Mouse (Mus musculus): ENCODE measurements at regions not wholly inside any gene's neighbourhood (a gene's known extent, or its start where the extent isn't known, plus 50 kb on each side); places are given as distances from the start of the nearest gene placed in this dataset.
"Not testable (repeated sequence)": the region's sequence is repeated elsewhere in the genome, so short reads cannot be mapped to it uniquely, and the experiment has no call there.

- H3K9me3 ChIP-seq (ENCODE audit: control insufficient read depth, low read length), result no peaks in the 10 kb centered on the region
- H3K4me3 ChIP-seq (ENCODE audit: low read length), result no peak overlapping the region
- no peak overlapping the region for H3K9ac ChIP-seq (ENCODE audit: low read depth, low read length)
- H3K27me3 ChIP-seq (ENCODE audit: control insufficient read depth, insufficient read depth, low read length), result no peaks in the 10 kb centered on the region
- no peak overlapping the region for H3K27ac ChIP-seq (ENCODE audit: low read depth, low read length)
- ATAC-seq (ENCODE audit: low FRiP score, low TSS enrichment), result no peak
- no peaks in the 10 kb centered on the region for H3K4me1 ChIP-seq (ENCODE audit: control insufficient read depth, insufficient read depth, low read length)
- H3K4me2 ChIP-seq (replicated peaks; ENCODE audit: low read depth, low read length), result no peak overlapping the region
- 87% methylated on average over 7 of the region's 7 CpGs for WGBS
- H3K36me3 ChIP-seq (ENCODE audit: control insufficient read depth, insufficient read depth, low read length), result no peaks in the 10 kb centered on the region
Measured at GRCm38 (mm10) chr13:26387861-26388621, 381.9 kb downstream of the Hdgfl1 start.

GRCm38 (mm10) chr13:26382631-26383030 lies 387.3 kb downstream of the Hdgfl1 start:
- Histone ChIP-seq H3K27me3 (ENCODE audit: control insufficient read depth, insufficient read depth, low read length) (no peaks in the 10 kb centered on the region), H3K4me3 (ENCODE audit: low read length) (no peak overlapping the region), H3K4me1 (ENCODE audit: control insufficient read depth, insufficient read depth, low read length) (no peaks in the 10 kb centered on the region), H3K36me3 (ENCODE audit: control insufficient read depth, insufficient read depth, low read length) (no peaks in the 10 kb centered on the region), H3K27ac (ENCODE audit: low read depth, low read length) (no peak overlapping the region), H3K9ac (ENCODE audit: low read depth, low read length) (no peak overlapping the region), H3K4me2 (replicated peaks; ENCODE audit: low read depth, low read length) (no peak overlapping the region), H3K9me3 (ENCODE audit: control insufficient read depth, low read length) (no peaks in the 10 kb centered on the region)
- 54% methylated on average over 2 of the region's 2 CpGs for WGBS
- no peak for ATAC-seq (ENCODE audit: low FRiP score, low TSS enrichment)

DNA sequence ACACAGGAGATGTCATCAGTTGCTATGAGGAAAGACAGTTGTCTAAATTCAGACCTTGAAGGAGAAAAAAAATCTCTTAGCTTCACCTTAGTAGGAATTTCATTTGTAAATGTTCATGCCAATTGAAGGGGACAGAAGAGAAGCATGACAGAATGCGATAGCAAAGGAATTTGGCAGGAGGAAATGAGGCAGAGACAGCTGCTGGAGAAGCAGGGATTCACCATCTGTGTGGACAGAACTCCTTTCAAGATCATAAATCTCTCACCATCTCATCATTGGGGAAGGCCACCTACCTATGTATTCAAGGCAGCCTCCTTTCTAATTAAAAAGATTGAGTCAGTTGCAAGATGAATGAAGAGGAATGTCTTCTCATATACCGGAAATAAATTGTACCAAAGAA lies 387.8 kb downstream of the Hdgfl1 start:
- Histone ChIP-seq H3K27me3 (ENCODE audit: control insufficient read depth, insufficient read depth, low read length) (no peaks in the 10 kb centered on the region), H3K4me3 (ENCODE audit: low read length) (no peak overlapping the region), H3K36me3 (ENCODE audit: control insufficient read depth, insufficient read depth, low read length) (no peaks in the 10 kb centered on the region), H3K9me3 (ENCODE audit: control insufficient read depth, low read length) (no peaks in the 10 kb centered on the region), H3K4me2 (replicated peaks; ENCODE audit: low read depth, low read length) (no peak overlapping the region), H3K4me1 (ENCODE audit: control insufficient read depth, insufficient read depth, low read length) (no peaks in the 10 kb centered on the region), H3K9ac (ENCODE audit: low read depth, low read length) (no peak overlapping the region), H3K27ac (ENCODE audit: low read depth, low read length) (no peak overlapping the region)
- WGBS, result 71% methylated on average over 2 of the region's 2 CpGs
- ATAC-seq (ENCODE audit: low FRiP score, low TSS enrichment), result no peak

DNA sequence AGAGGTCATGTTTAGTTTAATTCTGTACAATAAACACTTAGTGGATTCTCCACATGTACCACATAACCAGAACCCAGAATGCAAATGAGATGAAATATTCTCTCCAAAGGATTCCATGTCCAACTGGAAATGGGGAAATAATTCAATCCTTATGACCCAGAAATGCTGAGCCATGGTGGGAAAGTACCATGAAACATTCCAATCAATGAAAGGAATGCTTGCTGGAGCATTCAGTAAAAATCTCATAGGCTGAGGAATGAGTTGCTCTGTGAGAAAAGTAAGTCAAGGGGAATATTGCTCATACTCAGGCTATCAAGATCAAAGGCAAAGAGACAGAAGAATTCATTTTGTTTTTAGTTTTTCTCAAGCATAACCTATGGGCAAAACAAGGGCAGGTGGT lies 394.4 kb downstream of the Hdgfl1 start:
- ATAC-seq (ENCODE audit: low FRiP score, low TSS enrichment), result no peak
- no peaks in the 10 kb centered on the region for H3K9me3 ChIP-seq (ENCODE audit: control insufficient read depth, low read length)
- H3K27ac ChIP-seq (ENCODE audit: low read depth, low read length), result no peak overlapping the region
- H3K9ac ChIP-seq (ENCODE audit: low read depth, low read length), result no peak overlapping the region
- no peak overlapping the region for H3K4me3 ChIP-seq (ENCODE audit: low read length)
- no peaks in the 10 kb centered on the region for H3K27me3 ChIP-seq (ENCODE audit: control insufficient read depth, insufficient read depth, low read length)
- H3K4me2 ChIP-seq (replicated peaks; ENCODE audit: low read depth, low read length), result no peak overlapping the region
- no peaks in the 10 kb centered on the region for H3K36me3 ChIP-seq (ENCODE audit: control insufficient read depth, insufficient read depth, low read length)
- no peaks in the 10 kb centered on the region for H3K4me1 ChIP-seq (ENCODE audit: control insufficient read depth, insufficient read depth, low read length)

GRCm38 (mm10) chr13:26365911-26366310 lies 404.1 kb downstream of the Hdgfl1 start:
- H3K9me3 ChIP-seq (ENCODE audit: control insufficient read depth, low read length); H3K27ac ChIP-seq (ENCODE audit: low read depth, low read length); H3K27me3 ChIP-seq (ENCODE audit: control insufficient read depth, insufficient read depth, low read length); H3K36me3 ChIP-seq (ENCODE audit: control insufficient read depth, insufficient read depth, low read length); H3K4me3 ChIP-seq (ENCODE audit: low read length); ATAC-seq (ENCODE audit: low FRiP score, low TSS enrichment); H3K4me1 ChIP-seq (ENCODE audit: control insufficient read depth, insufficient read depth, low read length); H3K4me2 ChIP-seq (replicated peaks; ENCODE audit: low read depth, low read length); H3K9ac ChIP-seq (ENCODE audit: low read depth, low read length): not testable (repeated sequence)
- WGBS, result 91% methylated on average over 6 of the region's 6 CpGs

- H3K9ac ChIP-seq (ENCODE audit: low read depth, low read length), result no peak overlapping the region
- H3K9me3 ChIP-seq (ENCODE audit: control insufficient read depth, low read length), result no peaks in the 10 kb centered on the region
- no peak for ATAC-seq (ENCODE audit: low FRiP score, low TSS enrichment)
- H3K27me3 ChIP-seq (ENCODE audit: control insufficient read depth, insufficient read depth, low read length), result no peaks in the 10 kb centered on the region
- H3K4me2 ChIP-seq (replicated peaks; ENCODE audit: low read depth, low read length), result no peak overlapping the region
- H3K27ac ChIP-seq (ENCODE audit: low read depth, low read length), result no peak overlapping the region
- no peaks in the 10 kb centered on the region for H3K4me1 ChIP-seq (ENCODE audit: control insufficient read depth, insufficient read depth, low read length)
- no peaks in the 10 kb centered on the region for H3K36me3 ChIP-seq (ENCODE audit: control insufficient read depth, insufficient read depth, low read length)
- WGBS, result 64% methylated on average over 3 of the region's 3 CpGs
- no peak overlapping the region for H3K4me3 ChIP-seq (ENCODE audit: low read length)
Measured at GRCm38 (mm10) chr13:26356341-26356740, 413.6 kb downstream of the Hdgfl1 start.

DNA sequence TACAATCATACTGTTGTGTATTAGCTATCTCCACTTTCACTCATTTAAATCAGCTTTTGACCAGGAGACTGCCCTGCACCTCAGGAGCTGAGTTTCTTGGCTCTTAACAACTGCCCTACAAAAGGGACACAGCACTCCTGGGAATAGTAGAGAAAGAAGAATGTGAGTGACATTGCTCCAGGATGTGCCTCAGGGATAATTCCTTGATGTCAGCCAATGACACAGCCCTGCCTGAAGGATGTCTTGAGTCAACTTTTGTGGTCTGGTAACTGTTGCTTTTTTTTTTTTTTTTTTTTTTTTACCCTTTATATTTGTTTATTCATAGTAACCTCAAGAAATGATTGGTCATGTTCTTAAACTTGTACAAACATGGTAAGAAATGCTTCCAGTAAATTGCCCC lies 415.5 kb downstream of the Hdgfl1 start:
- no peaks in the 10 kb centered on the region for H3K27me3 ChIP-seq (ENCODE audit: control insufficient read depth, insufficient read depth, low read length)
- no peak overlapping the region for H3K4me3 ChIP-seq (ENCODE audit: low read length)
- H3K4me1 ChIP-seq (ENCODE audit: control insufficient read depth, insufficient read depth, low read length), result no peaks in the 10 kb centered on the region
- H3K9me3 ChIP-seq (ENCODE audit: control insufficient read depth, low read length), result no peaks in the 10 kb centered on the region
- H3K4me2 ChIP-seq (replicated peaks; ENCODE audit: low read depth, low read length), result no peak overlapping the region
- no peaks in the 10 kb centered on the region for H3K36me3 ChIP-seq (ENCODE audit: control insufficient read depth, insufficient read depth, low read length)
- no peak overlapping the region for H3K27ac ChIP-seq (ENCODE audit: low read depth, low read length)
- no peak overlapping the region for H3K9ac ChIP-seq (ENCODE audit: low read depth, low read length)
- ATAC-seq (ENCODE audit: low FRiP score, low TSS enrichment), result no peak

- Histone ChIP-seq H3K4me1 (ENCODE audit: control insufficient read depth, insufficient read depth, low read length) (no peaks in the 10 kb centered on the region), H3K27ac (ENCODE audit: low read depth, low read length) (no peak overlapping the region), H3K36me3 (ENCODE audit: control insufficient read depth, insufficient read depth, low read length) (no peaks in the 10 kb centered on the region), H3K4me3 (ENCODE audit: low read length) (no peak overlapping the region), H3K4me2 (replicated peaks; ENCODE audit: low read depth, low read length) (no peak overlapping the region), H3K9me3 (ENCODE audit: control insufficient read depth, low read length) (no peaks in the 10 kb centered on the region), H3K27me3 (ENCODE audit: control insufficient read depth, insufficient read depth, low read length) (no peaks in the 10 kb centered on the region), H3K9ac (ENCODE audit: low read depth, low read length) (no peak overlapping the region)
- no peak for ATAC-seq (ENCODE audit: low FRiP score, low TSS enrichment)
- WGBS, result 88% methylated on average over 3 of the region's 3 CpGs
Measured at GRCm38 (mm10) chr13:26350510-26350909, 419.5 kb downstream of the Hdgfl1 start.

DNA sequence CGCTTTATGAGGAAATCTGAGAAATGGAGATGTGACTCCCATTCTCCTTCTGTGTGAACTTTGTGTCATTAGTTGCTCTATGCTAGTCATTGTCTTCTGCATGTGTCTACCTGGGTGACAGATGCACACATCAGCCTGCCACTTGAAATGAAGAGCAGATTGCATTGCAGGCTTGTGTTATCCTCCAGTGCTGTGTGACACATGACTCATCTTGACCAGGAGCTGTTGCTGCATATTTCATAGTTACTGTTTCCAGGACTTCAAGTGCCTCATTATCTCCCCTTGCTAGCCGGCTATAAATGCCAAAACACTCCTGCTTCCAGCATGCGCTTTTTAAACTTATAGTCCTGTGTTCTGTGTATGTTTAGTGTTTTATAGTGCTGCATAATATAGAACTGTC lies 431.2 kb downstream of the Hdgfl1 start:
- no peak for ATAC-seq (ENCODE audit: low FRiP score, low TSS enrichment)
- no peak overlapping the region for H3K27ac ChIP-seq (ENCODE audit: low read depth, low read length)
- no peaks in the 10 kb centered on the region for H3K36me3 ChIP-seq (ENCODE audit: control insufficient read depth, insufficient read depth, low read length)
- no peaks in the 10 kb centered on the region for H3K9me3 ChIP-seq (ENCODE audit: control insufficient read depth, low read length)
- no peak overlapping the region for H3K9ac ChIP-seq (ENCODE audit: low read depth, low read length)
- no peak overlapping the region for H3K4me3 ChIP-seq (ENCODE audit: low read length)
- H3K4me2 ChIP-seq (replicated peaks; ENCODE audit: low read depth, low read length), result no peak overlapping the region
- 74% methylated on average over 3 of the region's 3 CpGs for WGBS
- H3K27me3 ChIP-seq (ENCODE audit: control insufficient read depth, insufficient read depth, low read length), result no peaks in the 10 kb centered on the region
- no peaks in the 10 kb centered on the region for H3K4me1 ChIP-seq (ENCODE audit: control insufficient read depth, insufficient read depth, low read length)

Measured in kidney, embryonic 14.5 days (tissue).